Mouse (Mus musculus) hindbrain, embryonic 11.5 days (tissue): ENCODE data around the gene Wasf3. TPM values are rescaled to one million over a fixed set of nuclear protein-coding genes. Genes with fewer than 3 reads are reported as not detected.

Source experiments
- ATAC-seq: fragments of 200-750 bp; cut with Nextera tagmentation; 2 replicates; pipeline ENCODE4 v1.8.0; 2017; ENCODE audit warnings: mild to moderate bottlenecking, moderate TSS enrichment, moderate library complexity; ENCODE audit not compliant: low FRiP score
- DNase-seq: peaks from one replicate; pipeline ENCODE4 v3.0.0-alpha.2; 2015; ENCODE audit warnings: low spot score
- H3K27ac ChIP-seq: fragments of 300-500 bp; sonication (generic); 2 replicates; pipeline ENCODE4 v1.5.1; 2014; ENCODE audit warnings: mild to moderate bottlenecking, low read depth, low read length
- H3K27me3 ChIP-seq: fragments of 300-500 bp; sonication (generic); 2 replicates; pipeline ENCODE4 v1.6.1; 2014; ENCODE audit warnings: mild to moderate bottlenecking, low read length, moderate library complexity, mixed read lengths; ENCODE audit not compliant: control insufficient read depth, insufficient read depth
- H3K36me3 ChIP-seq: fragments of 300-500 bp; sonication (generic); 2 replicates; pipeline ENCODE4 v1.6.1; 2014; ENCODE audit warnings: mild to moderate bottlenecking, low read length, moderate library complexity, mixed read lengths; ENCODE audit not compliant: control insufficient read depth, insufficient read depth
- H3K4me1 ChIP-seq: fragments of 300-500 bp; sonication (generic); replicated peaks from 2 replicates; pipeline ENCODE4 v1.6.1; 2014; ENCODE audit warnings: low read length, mixed read lengths; ENCODE audit not compliant: control insufficient read depth, insufficient read depth
- H3K4me2 ChIP-seq: fragments of 300-500 bp; sonication (generic); replicated peaks from 2 replicates; pipeline ENCODE4 v1.6.1; 2014; ENCODE audit warnings: mild to moderate bottlenecking, low read depth, low read length
- H3K4me3 ChIP-seq: fragments of 300-500 bp; sonication (generic); 2 replicates; pipeline ENCODE4 v1.5.1; 2014; ENCODE audit warnings: low read depth, low read length
- H3K9ac ChIP-seq: fragments of 300-500 bp; sonication (generic); 2 replicates; pipeline ENCODE4 v1.6.1; 2014; ENCODE audit warnings: low read depth, low read length
- H3K9me3 ChIP-seq: fragments of 300-500 bp; sonication (generic); 2 replicates; pipeline ENCODE4 v1.6.1; 2016; ENCODE audit warnings: low read length; ENCODE audit not compliant: control insufficient read depth
- WGBS: fragments of 180-500 bp; shearing (Covaris S2); extraction: QIAGEN DNeasy Blood & Tissue Kit; methylation state at CpG from one replicate; pipeline ENCODE4 v1.1.7; 2014; 5-methylcytosine and 5-hydroxymethylcytosine counted together
- polyA plus RNA-seq: library from polyadenylated mRNA; unstranded; fragments of >200 nt; fragmentation: Nextera tagmentation; extraction: Ambion mirVana; gene quantifications from 2 replicates; pipeline ENCODE4 v1.2.1, GENCODE M21; 2014

Wasf3 gene
- polyA plus RNA-seq, 1 experiment from 2014 or later, result 7.1 TPM

DNA sequence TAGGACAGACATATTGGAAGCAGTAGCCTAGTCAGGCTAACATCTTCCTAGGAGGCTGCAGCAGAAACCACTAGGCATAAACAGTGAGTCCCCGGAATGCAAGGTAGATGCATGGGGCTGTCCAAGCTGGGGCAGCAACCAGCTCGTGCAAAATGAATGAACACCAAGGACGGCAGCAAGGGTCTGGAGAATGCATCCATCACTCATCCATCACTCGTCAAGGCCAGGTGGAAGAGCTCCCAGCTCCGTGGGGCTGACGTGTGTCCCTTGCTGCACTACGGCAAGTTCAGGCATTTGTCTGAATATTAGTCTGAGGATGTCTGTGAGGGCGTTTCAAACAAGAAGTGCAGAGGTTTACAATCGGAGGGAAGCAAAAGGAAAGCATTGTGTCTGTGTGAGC lies 22.1 kb upstream of the Wasf3 start:
- ATAC-seq, result no peak
- Histone ChIP-seq H3K4me3 (no peak overlapping the region), H3K9me3 (no peaks in the 10 kb centered on the region), H3K9ac (no peak overlapping the region), H3K36me3 (no peaks in the 10 kb centered on the region), H3K27ac (no peak overlapping the region), H3K27me3 (no peaks in the 10 kb centered on the region), H3K4me1 (no peaks in the 10 kb centered on the region), H3K4me2 (no peak overlapping the region)
- no peak for DNase-seq
- WGBS, result 74% methylated on average over 9 of the region's 9 CpGs

DNA sequence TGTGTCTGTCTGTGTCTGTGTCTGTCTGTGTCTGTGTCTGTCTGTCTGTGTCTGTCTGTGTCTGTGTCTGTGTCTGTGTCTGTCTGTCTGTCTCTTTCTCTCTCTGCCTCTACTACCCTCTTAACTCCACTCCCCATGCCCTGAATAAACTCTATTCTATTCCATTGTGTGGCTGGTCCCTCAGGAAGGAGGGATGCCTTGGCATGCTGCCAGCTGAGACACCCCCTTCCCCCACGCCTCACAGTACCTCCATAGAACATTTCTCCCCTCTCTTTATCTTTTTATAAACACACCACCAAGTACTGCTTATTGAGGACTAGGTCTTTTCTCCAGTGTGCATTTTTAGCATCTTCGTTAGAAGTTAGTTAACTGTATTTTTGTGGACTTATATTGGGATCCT lies 16.4 kb upstream of the Wasf3 start:
- Histone ChIP-seq H3K4me3 (no peak overlapping the region), H3K9ac (no peak overlapping the region), H3K27ac (no peak overlapping the region), H3K4me2 (no peak overlapping the region), H3K27me3 (no peaks in the 10 kb centered on the region), H3K9me3 (no peaks in the 10 kb centered on the region), H3K36me3 (no peaks in the 10 kb centered on the region), H3K4me1 (no peaks in the 10 kb centered on the region)
- no peak for ATAC-seq
- no peak for DNase-seq
- WGBS, result 76% methylated on average over 2 of the region's 2 CpGs

- Histone ChIP-seq H3K36me3 (no peaks in the 10 kb centered on the region), H3K9me3 (no peaks in the 10 kb centered on the region), H3K4me3 (no peak overlapping the region), H3K9ac (no peak overlapping the region), H3K4me2 (no peak overlapping the region), H3K4me1 (no peaks in the 10 kb centered on the region), H3K27ac (no peak overlapping the region), H3K27me3 (no peaks in the 10 kb centered on the region)
- WGBS, result 92% methylated on average over 13 of the region's 13 CpGs
- DNase-seq (no peak), ATAC-seq (no peak)
These were observed 15.8 kb upstream of the Wasf3 start for GRCm38 (mm10) chr5:146368971-146369370.

- no peaks in the 10 kb centered on the region for H3K4me1 ChIP-seq
- DNase-seq (no peak), ATAC-seq (no peak)
- H3K36me3 ChIP-seq, result no peaks in the 10 kb centered on the region
- H3K27ac ChIP-seq, result no peak overlapping the region
- H3K27me3 ChIP-seq, result no peaks in the 10 kb centered on the region
- H3K9ac ChIP-seq, result no peak overlapping the region
- 89% methylated on average over 8 of the region's 8 CpGs for WGBS
- H3K4me2 ChIP-seq, result no peak overlapping the region
- H3K4me3 ChIP-seq, result no peak overlapping the region
- H3K9me3 ChIP-seq, result no peaks in the 10 kb centered on the region
These were observed 14.0 kb upstream of the Wasf3 start for GRCm38 (mm10) chr5:146370794-146371193.

DNA sequence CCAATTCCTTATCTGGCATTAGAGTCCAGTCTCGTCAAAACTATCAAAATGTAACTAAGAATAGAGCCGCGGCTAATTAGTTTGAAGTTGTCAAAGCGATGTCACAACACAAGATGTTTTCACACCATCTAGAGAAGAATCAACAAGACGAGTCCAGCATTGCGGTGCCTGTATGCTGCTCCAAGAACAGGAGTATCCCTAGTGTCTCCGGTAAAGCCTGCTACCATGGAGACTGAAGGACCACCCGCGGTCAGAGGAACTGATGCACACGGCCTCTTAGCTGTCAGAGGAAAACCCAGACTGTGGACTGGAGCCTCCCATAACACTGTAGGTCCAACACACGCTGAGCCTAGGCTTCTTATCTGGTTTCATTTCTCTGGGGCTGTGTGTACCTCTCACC lies 11.5 kb upstream of the Wasf3 start:
- DNase-seq (no peak), ATAC-seq (no peak)
- Histone ChIP-seq H3K27ac (no peak overlapping the region), H3K4me3 (no peak overlapping the region), H3K36me3 (no peaks in the 10 kb centered on the region), H3K27me3 (no peaks in the 10 kb centered on the region), H3K9ac (no peak overlapping the region), H3K9me3 (no peaks in the 10 kb centered on the region), H3K4me2 (no peak overlapping the region), H3K4me1 (no peaks in the 10 kb centered on the region)
- 80% methylated on average over 11 of the region's 11 CpGs for WGBS

- DNase-seq (no peak), ATAC-seq (no peak)
- Histone ChIP-seq H3K27ac (no peak overlapping the region), H3K9ac (no peak overlapping the region), H3K27me3 (no peaks in the 10 kb centered on the region), H3K36me3 (no peaks in the 10 kb centered on the region), H3K9me3 (no peaks in the 10 kb centered on the region), H3K4me1 (no peaks in the 10 kb centered on the region), H3K4me3 (no peak overlapping the region), H3K4me2 (no peak overlapping the region)
- 83% methylated on average over 4 of the region's 4 CpGs for WGBS
These were observed 8.2 kb upstream of the Wasf3 start for GRCm38 (mm10) chr5:146376601-146377000.

GRCm38 (mm10) chr5:146380041-146380440 lies 4.7 kb upstream of the Wasf3 start:
- H3K36me3 ChIP-seq, result no peaks in the 10 kb centered on the region
- H3K27ac ChIP-seq, result no peak overlapping the region
- no peak overlapping the region for H3K4me2 ChIP-seq
- H3K9me3 ChIP-seq, result no peaks in the 10 kb centered on the region
- DNase-seq (no peak), ATAC-seq (no peak)
- 81% methylated on average over 8 of the region's 8 CpGs for WGBS
- H3K4me1 ChIP-seq, result no peaks in the 10 kb centered on the region
- H3K27me3 ChIP-seq, result no peaks in the 10 kb centered on the region
- no peak overlapping the region for H3K4me3 ChIP-seq
- H3K9ac ChIP-seq, result no peak overlapping the region

DNA sequence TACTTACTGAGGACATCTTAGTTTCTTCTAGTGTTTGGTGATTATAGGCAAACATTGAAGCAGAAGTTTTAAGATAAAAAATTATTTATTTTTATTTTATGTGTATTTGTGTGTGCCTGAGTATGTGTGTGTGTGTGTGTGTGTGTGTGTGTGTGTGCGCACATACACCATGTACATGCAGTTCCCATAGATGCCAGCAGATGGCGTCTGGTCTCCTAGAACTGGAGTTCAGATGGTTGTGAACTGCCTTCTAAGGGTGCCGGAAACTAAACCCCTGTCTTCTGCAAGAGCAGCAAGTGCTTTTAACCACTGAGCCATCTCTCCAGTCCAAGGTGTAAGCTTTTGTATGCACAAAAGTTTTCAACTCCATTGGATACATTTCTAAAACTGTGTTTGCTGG lies 2.5 kb upstream of the Wasf3 start:
- 85% methylated on average over 3 of the region's 3 CpGs for WGBS
- H3K9ac ChIP-seq, result no peak overlapping the region
- H3K4me2 ChIP-seq, result no peak overlapping the region
- ATAC-seq (no peak), DNase-seq (peak; percentile 25)
- H3K4me3 ChIP-seq, result no peak overlapping the region
- no peak overlapping the region for H3K27ac ChIP-seq
- no peaks in the 10 kb centered on the region for H3K27me3 ChIP-seq
- no peaks in the 10 kb centered on the region for H3K36me3 ChIP-seq
- no peaks in the 10 kb centered on the region for H3K9me3 ChIP-seq
- H3K4me1 ChIP-seq, result no peaks in the 10 kb centered on the region

DNA sequence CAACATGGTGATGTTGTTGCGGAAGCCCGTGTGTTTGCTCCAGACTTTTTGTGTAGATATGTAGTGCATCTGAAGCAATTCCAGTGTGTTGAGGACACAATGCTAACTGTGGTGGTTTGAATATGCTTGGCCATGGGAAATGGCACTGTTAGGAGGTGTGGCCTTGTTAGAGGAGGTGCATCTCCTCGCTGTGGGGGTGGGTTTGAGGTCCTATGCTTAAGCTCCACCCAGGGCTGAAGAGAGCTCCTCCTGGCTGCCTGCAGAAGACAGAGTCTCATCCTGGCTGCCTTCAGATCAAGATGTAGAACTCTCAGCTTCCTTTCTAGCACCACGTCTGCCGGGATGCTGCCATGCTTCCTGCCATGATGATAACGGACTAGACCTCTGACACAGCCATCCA lies 1.4 kb upstream of the Wasf3 start:
- no peak overlapping the region for H3K9ac ChIP-seq
- no peak for ATAC-seq
- no peaks in the 10 kb centered on the region for H3K4me1 ChIP-seq
- H3K4me3 ChIP-seq, result no peak overlapping the region
- WGBS, result 74% methylated on average over 6 of the region's 6 CpGs
- H3K36me3 ChIP-seq, result no peaks in the 10 kb centered on the region
- DNase-seq, result no peak
- H3K27ac ChIP-seq, result no peak overlapping the region
- no peaks in the 10 kb centered on the region for H3K27me3 ChIP-seq
- H3K4me2 ChIP-seq, result no peak overlapping the region
- H3K9me3 ChIP-seq, result no peaks in the 10 kb centered on the region
